Mouse (Mus musculus) embryonic facial prominence, embryonic 14.5 days (tissue): ENCODE results near the gene Dhx38. TPM values are rescaled to one million over a fixed set of nuclear protein-coding genes. Genes with fewer than 3 reads are reported as not detected.
A peak's percentile ranks its signal among the peaks of the same experiment; 100 is the strongest.

Source experiments
- ATAC-seq: fragments of 200-750 bp; cut with Nextera tagmentation; 2 replicates; pipeline ENCODE4 v1.8.0; 2017; ENCODE audit warnings: low read depth, moderate number of reproducible peaks, moderate TSS enrichment
- DNase-seq: peaks from one replicate; pipeline ENCODE4 v3.0.0-alpha.2; 2015; ENCODE audit warnings: low spot score
- H3K27ac ChIP-seq: fragments of 300-500 bp; sonication (generic); replicated peaks from 2 replicates; pipeline ENCODE4 v1.5.1; 2014; ENCODE audit warnings: low read depth, mild to moderate bottlenecking, low read length, moderate library complexity
- H3K27me3 ChIP-seq: fragments of 300-500 bp; sonication (generic); replicated peaks from 2 replicates; pipeline ENCODE4 v1.6.1; 2014; ENCODE audit warnings: low read length; ENCODE audit not compliant: control insufficient read depth, insufficient read depth
- H3K36me3 ChIP-seq: fragments of 300-500 bp; sonication (generic); 2 replicates; pipeline ENCODE4 v1.6.1; 2014; ENCODE audit warnings: low read length, mixed read lengths; ENCODE audit not compliant: control insufficient read depth, insufficient read depth
- H3K4me1 ChIP-seq: fragments of 300-500 bp; sonication (generic); 2 replicates; pipeline ENCODE4 v1.6.1; 2014; ENCODE audit warnings: antibody characterized with exemption, low read length; ENCODE audit not compliant: control insufficient read depth, insufficient read depth
- H3K4me2 ChIP-seq: fragments of 300-500 bp; sonication (generic); 2 replicates; pipeline ENCODE4 v1.6.1; 2014; ENCODE audit warnings: low read depth, mild to moderate bottlenecking, low read length, moderate library complexity, mixed read lengths
- H3K4me3 ChIP-seq: fragments of 300-500 bp; sonication (generic); 2 replicates; pipeline ENCODE4 v1.5.1; 2014; ENCODE audit warnings: low read depth, mild to moderate bottlenecking, low read length
- H3K9ac ChIP-seq: fragments of 300-500 bp; sonication (generic); 2 replicates; pipeline ENCODE4 v1.6.1; 2014; ENCODE audit warnings: low read depth, mild to moderate bottlenecking, low read length, moderate library complexity, mixed read lengths
- H3K9me3 ChIP-seq: fragments of 300-500 bp; sonication (generic); 2 replicates; pipeline ENCODE4 v1.6.1; 2016; ENCODE audit warnings: low read length; ENCODE audit not compliant: control insufficient read depth
- WGBS: fragments of 180-500 bp; shearing (Covaris S2); extraction: QIAGEN DNeasy Blood & Tissue Kit; methylation state at CpG from one replicate; pipeline ENCODE4 v1.1.7; 2014; 5-methylcytosine and 5-hydroxymethylcytosine counted together
- polyA plus RNA-seq: library from polyadenylated mRNA; unstranded; fragments of >200 nt; fragmentation: Nextera tagmentation; extraction: Ambion mirVana; gene quantifications from 2 replicates; pipeline ENCODE4 v1.2.1, GENCODE M21; 2014

The Dhx38 gene
- polyA plus RNA-seq, 1 experiment from 2014 or later: 17.4 TPM

GRCm38 (mm10) chr8:109576311-109576710, 10.7 kb upstream of the Dhx38 start:
- DNase-seq (no peak), ATAC-seq (no peak)
- no peaks in the 10 kb centered on the region for H3K4me1 ChIP-seq
- H3K27me3 ChIP-seq: no peaks in the 10 kb centered on the region
- WGBS: 73% methylated on average over 4 of the region's 4 CpGs
- H3K9me3 ChIP-seq: 0 out of 2 replicates have a peak, but pooled peaks cover 1% of the 10 kb centered on the region
- H3K27ac ChIP-seq: no peak overlapping the region
- H3K4me3 ChIP-seq: no peak overlapping the region
- H3K36me3 ChIP-seq: peaks cover 11% of the 10 kb centered on the region; the same call in 1 of the 2 replicates
- no peak overlapping the region for H3K4me2 ChIP-seq
- no peak overlapping the region for H3K9ac ChIP-seq

GRCm38 (mm10) chr8:109571139-109571538, 5.5 kb upstream of the Dhx38 start:
- no peaks in the 10 kb centered on the region for H3K9me3 ChIP-seq
- H3K4me2 ChIP-seq: no peak overlapping the region
- peaks cover 6% of the 10 kb centered on the region; the same call in 1 of the 2 replicates for H3K4me1 ChIP-seq
- H3K9ac ChIP-seq: no peak overlapping the region
- no peaks in the 10 kb centered on the region for H3K27me3 ChIP-seq
- DNase-seq (no peak), ATAC-seq (no peak)
- no peak overlapping the region for H3K27ac ChIP-seq
- no peak overlapping the region for H3K4me3 ChIP-seq
- H3K36me3 ChIP-seq: peaks cover 20% of the 10 kb centered on the region; the same call in 1 of the 2 replicates
- 88% methylated on average over 12 of the region's 12 CpGs for WGBS

- Histone ChIP-seq H3K27me3 (no peaks in the 10 kb centered on the region), H3K4me1 (peaks cover 15% of the 10 kb centered on the region), H3K27ac (peak overlapping the region; percentile 87), H3K9ac (peak overlapping the region; percentile 91), H3K36me3 (peaks cover 40% of the 10 kb centered on the region), H3K9me3 (no peaks in the 10 kb centered on the region), H3K4me3 (peak overlapping the region; percentile 72), H3K4me2 (peak overlapping the region; percentile 82)
- 4% methylated on average over 10 of the region's 10 CpGs for WGBS
- no peak for ATAC-seq
- no peak for DNase-seq
Measured at GRCm38 (mm10) chr8:109564766-109565165, 895 bp downstream of the Dhx38 start.

- H3K27me3 ChIP-seq: no peaks in the 10 kb centered on the region
- WGBS: 70% methylated on average over 2 of the region's 2 CpGs
- H3K27ac ChIP-seq: no peak overlapping the region
- no peak for DNase-seq
- no peak overlapping the region for H3K4me3 ChIP-seq
- H3K4me1 ChIP-seq: peaks cover 15% of the 10 kb centered on the region
- ATAC-seq: no peak
- peaks cover 42% of the 10 kb centered on the region for H3K36me3 ChIP-seq
- no peaks in the 10 kb centered on the region for H3K9me3 ChIP-seq
- H3K9ac ChIP-seq: no peak overlapping the region
- no peak overlapping the region; the same call in 1 of the 2 replicates for H3K4me2 ChIP-seq
Measured at GRCm38 (mm10) chr8:109563881-109564280, 1.8 kb downstream of the Dhx38 start.

- H3K36me3 ChIP-seq: peaks cover 97% of the 10 kb centered on the region
- DNase-seq (no peak), ATAC-seq (no peak)
- no peak overlapping the region for H3K4me2 ChIP-seq
- H3K9me3 ChIP-seq: no peaks in the 10 kb centered on the region
- no peaks in the 10 kb centered on the region for H3K4me1 ChIP-seq
- WGBS: 50% methylated on average over 3 of the region's 3 CpGs
- no peaks in the 10 kb centered on the region for H3K27me3 ChIP-seq
- H3K4me3 ChIP-seq: no peak overlapping the region
- no peak overlapping the region for H3K9ac ChIP-seq
- no peak overlapping the region for H3K27ac ChIP-seq
Measured at GRCm38 (mm10) chr8:109551663-109552062, 14.0 kb downstream of the Dhx38 start.

GRCm38 (mm10) chr8:109544049-109544448, 21.6 kb downstream of the Dhx38 start:
- H3K27ac ChIP-seq: no peak overlapping the region
- H3K27me3 ChIP-seq: no peaks in the 10 kb centered on the region
- H3K4me2 ChIP-seq: no peak overlapping the region
- 74% methylated on average over 1 of the region's 3 CpGs for WGBS
- H3K9ac ChIP-seq: no peak overlapping the region
- peaks cover 5% of the 10 kb centered on the region; the same call in 1 of the 2 replicates for H3K4me1 ChIP-seq
- H3K36me3 ChIP-seq: peaks cover 35% of the 10 kb centered on the region
- no peak overlapping the region for H3K4me3 ChIP-seq
- ATAC-seq (no peak), DNase-seq (no peak)
- H3K9me3 ChIP-seq: no peaks in the 10 kb centered on the region

GRCm38 (mm10) chr8:109542748-109543519, 22.7 kb downstream of the Dhx38 start:
- H3K27ac ChIP-seq: peak overlapping the region; percentile 48
- no peaks in the 10 kb centered on the region for H3K27me3 ChIP-seq
- H3K4me1 ChIP-seq: peaks cover 5% of the 10 kb centered on the region; the same call in 1 of the 2 replicates
- DNase-seq: peak; percentile 36
- H3K9ac ChIP-seq: no peak overlapping the region
- H3K4me3 ChIP-seq: no peak overlapping the region
- H3K9me3 ChIP-seq: no peaks in the 10 kb centered on the region
- WGBS: 58% methylated on average over 8 of the region's 8 CpGs
- ATAC-seq: no peak; the same call in none of the 2 replicates
- peaks cover 25% of the 10 kb centered on the region for H3K36me3 ChIP-seq
- H3K4me2 ChIP-seq: no peak overlapping the region

GRCm38 (mm10) chr8:109542165-109542564, 23.5 kb downstream of the Dhx38 start:
- H3K9me3 ChIP-seq: no peaks in the 10 kb centered on the region
- no peak overlapping the region for H3K4me2 ChIP-seq
- ATAC-seq: no peak
- no peak for DNase-seq
- H3K4me3 ChIP-seq: no peak overlapping the region
- no peaks in the 10 kb centered on the region for H3K27me3 ChIP-seq
- WGBS: 63% methylated on average over 5 of the region's 5 CpGs
- H3K27ac ChIP-seq: peak overlapping the region; percentile 48; the same call in 1 of the 2 replicates
- H3K4me1 ChIP-seq: peaks cover 5% of the 10 kb centered on the region; the same call in 1 of the 2 replicates
- H3K9ac ChIP-seq: no peak overlapping the region
- peaks cover 17% of the 10 kb centered on the region for H3K36me3 ChIP-seq
